Mouse (Mus musculus) liver, postnatal 0 days (tissue): ENCODE measurements at regions not wholly inside any gene's neighbourhood (a gene's known extent, or its start where the extent isn't known, plus 50 kb on each side); places are given as distances from the start of the nearest gene placed in this dataset.

ENCODE experiments used
- CTCF ChIP-seq: sonication (generic); IDR thresholded peaks from 2 replicates; pipeline ENCODE4 v1.5.1; 2016; ENCODE audit warnings: antibody characterized with exemption, low read depth
- EP300 ChIP-seq: IDR thresholded peaks from 2 replicates; pipeline ENCODE4 v1.6.1; 2016; ENCODE audit warnings: antibody characterized with exemption, low read depth, mild to moderate bottlenecking

DNA sequence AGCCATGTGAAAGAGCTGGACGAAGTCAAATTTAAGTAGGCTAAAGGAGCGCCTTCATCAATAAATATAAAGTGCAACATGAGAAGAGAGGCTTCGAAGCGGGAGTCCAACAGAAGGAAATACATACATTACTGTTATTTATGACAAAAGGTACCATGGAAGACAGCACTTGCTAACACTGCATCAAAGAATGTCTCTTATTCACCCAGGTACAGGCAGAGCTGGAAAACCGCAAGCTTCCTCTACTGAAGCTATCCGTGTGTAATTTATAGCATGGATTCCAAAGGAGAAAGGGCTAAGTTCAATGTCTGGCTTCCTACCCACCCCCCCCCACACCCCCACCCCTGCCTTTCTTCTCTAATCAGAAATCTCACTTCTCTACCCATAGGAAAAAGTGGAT is 166.7 kb upstream of the Gm21293 start:
- TF ChIP-seq CTCF (no peak), EP300 (no peak)
